Mouse (Mus musculus): ENCODE results near the gene Tnp2. TPM values are rescaled to one million over a fixed set of nuclear protein-coding genes. Genes with fewer than 3 reads are reported as not detected.

The Tnp2 gene
- polyA plus RNA-seq, 1 experiment from 2014 or later, result not detected

GRCm38 (mm10) chr16:10763540-10764264, 24.8 kb downstream of the Tnp2 start:
- no peaks in the 10 kb centered on the region for H3K4me1 ChIP-seq
- H3K27me3 ChIP-seq (replicated peaks), result no peaks in the 10 kb centered on the region
- H3K9ac ChIP-seq (replicated peaks), result no peak overlapping the region
- no peaks in the 10 kb centered on the region for H3K36me3 ChIP-seq
- H3K4me2 ChIP-seq, result no peak overlapping the region
- H3K9me3 ChIP-seq (replicated peaks), result no peaks in the 10 kb centered on the region
- 68% methylated on average over 6 of the region's 6 CpGs for WGBS
- ATAC-seq (ENCODE audit: low FRiP score), result no peak
- no peak overlapping the region for H3K4me3 ChIP-seq (replicated peaks)
- H3K27ac ChIP-seq (replicated peaks), result no peak overlapping the region

DNA sequence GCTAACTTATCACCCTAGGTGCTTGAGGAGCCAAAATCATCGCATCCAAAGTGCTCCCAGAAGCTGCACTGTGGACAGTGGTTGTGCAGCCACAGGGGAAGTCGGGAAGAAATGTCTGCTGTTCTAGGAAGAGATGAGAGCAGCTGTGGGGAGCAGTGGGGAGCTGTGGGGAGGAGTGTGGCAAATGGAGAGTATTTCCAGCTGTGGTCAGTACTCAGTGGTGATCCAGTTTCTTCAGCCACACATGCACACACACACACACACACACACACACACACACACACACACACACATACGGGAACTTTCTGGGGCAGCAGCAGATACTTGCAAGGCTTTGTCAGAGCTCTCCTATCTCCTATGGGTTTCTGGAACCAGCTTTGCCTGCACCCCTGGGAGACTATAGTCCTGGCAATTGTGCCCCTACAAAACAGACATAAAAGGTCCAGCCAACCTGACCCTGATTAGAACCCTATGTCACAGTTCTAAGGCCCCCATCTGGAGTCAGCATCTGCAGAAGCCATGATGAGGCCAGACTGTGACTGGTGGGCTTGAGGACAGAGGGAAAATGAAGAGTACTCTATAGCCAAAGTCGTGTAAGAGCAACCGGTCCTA, 25.8 kb downstream of the Tnp2 start:
- Histone ChIP-seq H3K4me2 (no peak overlapping the region), H3K4me3 (replicated peaks) (no peak overlapping the region), H3K9me3 (replicated peaks) (no peaks in the 10 kb centered on the region), H3K36me3 (no peaks in the 10 kb centered on the region), H3K27ac (replicated peaks) (no peak overlapping the region), H3K9ac (replicated peaks) (no peak overlapping the region), H3K27me3 (replicated peaks) (no peaks in the 10 kb centered on the region), H3K4me1 (no peaks in the 10 kb centered on the region)
- 82% methylated on average over 5 of the region's 5 CpGs for WGBS
- no peak for ATAC-seq (ENCODE audit: low FRiP score)

- Histone ChIP-seq H3K4me2 (no peak overlapping the region), H3K27me3 (replicated peaks) (no peaks in the 10 kb centered on the region), H3K4me3 (replicated peaks) (no peak overlapping the region), H3K9me3 (replicated peaks) (no peaks in the 10 kb centered on the region), H3K4me1 (no peaks in the 10 kb centered on the region), H3K27ac (replicated peaks) (no peak overlapping the region), H3K9ac (replicated peaks) (no peak overlapping the region), H3K36me3 (no peaks in the 10 kb centered on the region)
- WGBS, result 75% methylated on average over 8 of the region's 8 CpGs
- no peak for ATAC-seq (ENCODE audit: low FRiP score)
Observed at GRCm38 (mm10) chr16:10761182-10761581, 27.3 kb downstream of the Tnp2 start.

DNA sequence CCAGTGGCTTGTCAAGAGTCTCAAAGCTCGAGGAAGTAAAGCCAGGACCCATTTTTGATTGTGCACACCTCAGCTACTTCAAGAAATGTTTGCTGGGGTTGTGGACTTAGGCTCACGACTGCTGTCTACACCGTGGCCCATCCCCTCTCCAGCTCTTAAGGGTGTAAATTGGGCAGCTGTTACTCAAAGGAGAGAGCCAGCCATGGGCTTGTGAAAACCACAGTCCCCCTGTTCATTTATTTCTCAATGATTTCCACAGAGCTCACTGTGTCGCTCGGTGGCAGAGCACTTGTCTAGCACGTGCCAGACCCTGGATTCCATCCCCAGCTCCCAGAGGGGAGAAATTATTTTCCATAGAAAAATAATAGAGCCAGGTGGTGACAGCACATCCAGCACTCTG, 32.3 kb downstream of the Tnp2 start:
- no peaks in the 10 kb centered on the region for H3K36me3 ChIP-seq
- no peak overlapping the region for H3K27ac ChIP-seq (replicated peaks)
- H3K4me2 ChIP-seq, result no peak overlapping the region
- no peaks in the 10 kb centered on the region for H3K27me3 ChIP-seq (replicated peaks)
- no peak overlapping the region for H3K9ac ChIP-seq (replicated peaks)
- H3K4me3 ChIP-seq (replicated peaks), result no peak overlapping the region
- no peaks in the 10 kb centered on the region for H3K4me1 ChIP-seq
- ATAC-seq (ENCODE audit: low FRiP score), result no peak
- WGBS, result 74% methylated on average over 6 of the region's 6 CpGs
- no peaks in the 10 kb centered on the region for H3K9me3 ChIP-seq (replicated peaks)

- Histone ChIP-seq H3K9me3 (replicated peaks) (no peaks in the 10 kb centered on the region), H3K36me3 (no peaks in the 10 kb centered on the region), H3K9ac (replicated peaks) (no peak overlapping the region), H3K27me3 (replicated peaks) (no peaks in the 10 kb centered on the region), H3K4me2 (no peak overlapping the region), H3K27ac (replicated peaks) (no peak overlapping the region), H3K4me1 (0 out of 2 replicates have a peak, but pooled peaks cover 3% of the 10 kb centered on the region), H3K4me3 (replicated peaks) (no peak overlapping the region)
- WGBS, result 91% methylated on average over 3 of the region's 3 CpGs
- no peak for ATAC-seq (ENCODE audit: low FRiP score)
Observed at GRCm38 (mm10) chr16:10754521-10755296, 33.8 kb downstream of the Tnp2 start.

DNA sequence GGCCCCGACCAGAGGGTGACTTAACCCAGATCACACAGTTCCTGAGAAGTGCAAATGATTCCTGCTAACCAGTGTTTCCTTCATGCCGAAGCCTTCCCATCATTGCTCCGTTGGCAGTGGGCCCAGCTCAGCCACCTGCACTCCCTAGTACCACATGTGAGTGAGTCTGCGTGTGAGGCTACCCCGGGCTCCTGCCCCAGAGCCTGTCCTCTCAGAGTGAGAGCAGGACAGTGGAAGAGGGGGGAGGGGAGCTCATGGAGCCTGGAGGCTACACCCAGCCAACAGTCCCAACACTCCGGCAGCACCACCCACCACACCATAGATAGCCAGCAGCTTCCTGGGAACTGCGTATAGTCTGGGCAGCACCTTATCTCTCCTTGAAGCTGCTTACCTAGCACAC, 38.6 kb downstream of the Tnp2 start:
- H3K36me3 ChIP-seq, result no peaks in the 10 kb centered on the region
- H3K4me3 ChIP-seq (replicated peaks), result no peak overlapping the region
- H3K4me1 ChIP-seq, result 0 out of 2 replicates have a peak, but pooled peaks cover 8% of the 10 kb centered on the region
- no peak overlapping the region for H3K27ac ChIP-seq (replicated peaks)
- no peak overlapping the region for H3K4me2 ChIP-seq
- no peaks in the 10 kb centered on the region for H3K27me3 ChIP-seq (replicated peaks)
- ATAC-seq (ENCODE audit: low FRiP score), result 0 out of 2 replicates have a peak, but pooled peaks have one; percentile 24
- H3K9ac ChIP-seq (replicated peaks), result no peak overlapping the region
- H3K9me3 ChIP-seq (replicated peaks), result no peaks in the 10 kb centered on the region
- 52% methylated on average over 7 of the region's 7 CpGs for WGBS

DNA sequence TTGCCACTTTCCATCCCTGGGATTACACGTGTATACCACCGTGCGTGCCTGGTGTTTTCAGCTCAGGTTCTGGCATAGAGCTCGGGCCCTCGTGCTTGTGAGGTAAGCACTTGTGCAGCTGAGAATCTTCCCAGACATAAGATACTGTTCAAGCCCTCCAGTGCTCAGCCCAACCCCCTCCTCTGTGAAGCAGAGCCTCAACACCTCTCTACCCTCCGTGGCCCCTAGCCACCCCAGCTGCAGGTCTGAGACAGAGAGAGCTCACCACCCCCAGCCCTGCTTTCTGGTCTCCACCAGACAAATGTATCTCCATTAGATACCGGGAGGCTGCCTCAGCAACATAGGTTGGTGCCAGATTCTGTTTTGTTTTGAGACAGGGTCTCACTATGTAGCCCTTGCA, 39.2 kb downstream of the Tnp2 start:
- 79% methylated on average over 7 of the region's 7 CpGs for WGBS
- Histone ChIP-seq H3K4me3 (replicated peaks) (no peak overlapping the region), H3K27me3 (replicated peaks) (no peaks in the 10 kb centered on the region), H3K4me1 (0 out of 2 replicates have a peak, but pooled peaks cover 8% of the 10 kb centered on the region), H3K4me2 (no peak overlapping the region), H3K9me3 (replicated peaks) (no peaks in the 10 kb centered on the region), H3K27ac (replicated peaks) (no peak overlapping the region), H3K36me3 (no peaks in the 10 kb centered on the region), H3K9ac (replicated peaks) (no peak overlapping the region)
- no peak for ATAC-seq (ENCODE audit: low FRiP score)

DNA sequence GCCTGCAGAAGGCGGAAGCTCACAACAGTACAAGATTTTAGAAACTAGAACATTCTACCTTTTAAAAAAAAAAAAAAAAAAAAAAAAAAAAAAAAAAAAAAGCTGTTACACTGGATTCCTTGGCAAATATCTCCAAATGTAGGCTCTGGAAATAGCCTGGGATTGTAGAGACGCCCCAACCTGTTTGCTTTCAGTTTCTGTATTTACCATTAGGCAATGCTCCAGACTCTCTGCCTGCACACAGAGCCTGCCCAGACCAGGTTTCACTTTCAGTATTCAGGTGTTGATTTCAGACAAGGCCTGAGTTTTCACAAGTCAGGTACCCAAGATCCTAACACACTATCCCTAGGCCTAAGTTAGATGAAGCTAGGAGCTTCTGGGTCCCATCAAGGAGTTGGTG, 47.4 kb downstream of the Tnp2 start:
- no peak overlapping the region for H3K27ac ChIP-seq (replicated peaks)
- no peaks in the 10 kb centered on the region for H3K27me3 ChIP-seq (replicated peaks)
- no peaks in the 10 kb centered on the region for H3K4me1 ChIP-seq
- no peak for ATAC-seq (ENCODE audit: low FRiP score)
- no peak overlapping the region for H3K4me2 ChIP-seq
- no peaks in the 10 kb centered on the region for H3K36me3 ChIP-seq
- no peak overlapping the region for H3K4me3 ChIP-seq (replicated peaks)
- 100% methylated on average over 2 of the region's 2 CpGs for WGBS
- H3K9ac ChIP-seq (replicated peaks), result no peak overlapping the region
- no peaks in the 10 kb centered on the region for H3K9me3 ChIP-seq (replicated peaks)

- Histone ChIP-seq H3K4me1 (no peaks in the 10 kb centered on the region), H3K27me3 (replicated peaks) (no peaks in the 10 kb centered on the region), H3K9ac (replicated peaks) (no peak overlapping the region), H3K27ac (replicated peaks) (no peak overlapping the region), H3K36me3 (no peaks in the 10 kb centered on the region), H3K4me3 (replicated peaks) (no peak overlapping the region), H3K4me2 (no peak overlapping the region), H3K9me3 (replicated peaks) (no peaks in the 10 kb centered on the region)
- ATAC-seq (ENCODE audit: low FRiP score), result no peak
- WGBS, result 69% methylated on average over 9 of the region's 9 CpGs
Observed at GRCm38 (mm10) chr16:10739854-10740398, 48.5 kb downstream of the Tnp2 start.

DNA sequence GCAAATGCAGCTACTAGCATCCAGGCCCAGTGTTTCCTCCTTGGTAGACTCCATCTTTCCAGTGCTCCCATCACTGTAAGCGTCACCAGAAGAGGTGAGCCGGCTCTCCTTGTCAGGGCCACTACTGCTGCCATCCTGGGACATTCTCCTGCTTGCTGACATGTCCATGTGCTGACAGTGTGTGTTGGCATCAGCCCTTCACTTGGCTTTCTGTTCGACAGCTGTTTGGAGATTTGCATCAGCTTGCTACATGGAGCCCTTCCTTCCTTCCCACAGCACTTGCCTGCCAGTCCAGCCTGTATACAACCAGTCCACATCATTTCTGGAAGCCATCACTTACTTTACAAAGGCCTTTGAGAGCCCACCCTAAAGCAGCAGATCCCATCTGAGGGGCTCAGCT, 49.6 kb downstream of the Tnp2 start:
- H3K9ac ChIP-seq (replicated peaks), result no peak overlapping the region
- H3K27me3 ChIP-seq (replicated peaks), result no peaks in the 10 kb centered on the region
- no peak overlapping the region for H3K4me3 ChIP-seq (replicated peaks)
- ATAC-seq (ENCODE audit: low FRiP score), result no peak
- H3K4me1 ChIP-seq, result no peaks in the 10 kb centered on the region
- no peak overlapping the region for H3K4me2 ChIP-seq
- no peak overlapping the region for H3K27ac ChIP-seq (replicated peaks)
- no peaks in the 10 kb centered on the region for H3K36me3 ChIP-seq
- H3K9me3 ChIP-seq (replicated peaks), result no peaks in the 10 kb centered on the region
- 95% methylated on average over 3 of the region's 3 CpGs for WGBS

Data from neural tube, embryonic 15.5 days (tissue).